25 mouse cellular contexts compared by ENCODE assay signal in genomic region chr1:160366615-160367014, GRCm38 (mm10).
DNase-seq lines count a peak whose midpoint lies in the region; ATAC-seq and TF ChIP-seq lines count a peak whose summit lies in the region.
"Had no signal": no experiment of that assay in that cellular context is flagged by ENCODE, and none has a peak within 500 bp of the region (broad histone marks: within the 10 kb centered on the region; RNA-seq: fewer than 3 reads in every experiment).

No protein-coding gene starts in this region.

- ATAC-seq in embryonic facial prominence, embryonic 14.5 days (ENCODE audit: low read depth), result no peak
- ATAC-seq in frontal cortex, adult (ENCODE audit: low TSS enrichment), result peak; percentile 76
- ATAC-seq in heart, embryonic 16.5 days (replicated peaks; ENCODE audit: extremely low read depth, insufficient read depth, low FRiP score), result peak; percentile 49; the same call in 1 of the 2 replicates
- ATAC-seq in forebrain, postnatal 0 days, result peak; percentile 85
- ATAC-seq: CD4-positive, CD25-positive, alpha-beta regulatory T cell, adult 4 months; hindbrain, postnatal 0 days had no signal

- no peak overlapping the region for H3K9ac ChIP-seq in embryonic facial prominence, embryonic 14.5 days (ENCODE audit: low read depth, low read length)
- no peak overlapping the region for H3K9ac ChIP-seq in heart, embryonic 16.5 days (ENCODE audit: low read length)
- H3K9ac ChIP-seq in forebrain, postnatal 0 days, result no peak overlapping the region
- H3K9ac ChIP-seq: embryonic facial prominence, embryonic 12.5 days; heart, embryonic 12.5 days; hindbrain, embryonic 13.5 days had no signal

- no peak overlapping the region for H3K4me2 ChIP-seq in embryonic facial prominence, embryonic 14.5 days (ENCODE audit: low read depth, low read length)
- H3K4me2 ChIP-seq in heart, embryonic 16.5 days (ENCODE audit: low read depth, low read length), result no peak overlapping the region
- H3K4me2 ChIP-seq in forebrain, postnatal 0 days (ENCODE audit: low read depth), result no peak overlapping the region
- H3K4me2 ChIP-seq: embryonic facial prominence, embryonic 12.5 days; heart, embryonic 12.5 days; hindbrain, embryonic 13.5 days had no signal

- no peak for TF ChIP-seq CTCF in forebrain, postnatal 0 days (IDR thresholded peaks at IDR 0.05; ENCODE audit: low read depth)

- H3K36me3 ChIP-seq in embryonic facial prominence, embryonic 14.5 days (ENCODE audit: control insufficient read depth, insufficient read depth, low read length), result no peaks in the 10 kb centered on the region
- no peaks in the 10 kb centered on the region for H3K36me3 ChIP-seq in embryonic facial prominence, embryonic 10.5 days (replicated peaks)
- H3K36me3 ChIP-seq in heart, embryonic 16.5 days (ENCODE audit: control insufficient read depth, insufficient read depth), result no peaks in the 10 kb centered on the region
- no peaks in the 10 kb centered on the region for H3K36me3 ChIP-seq in forebrain, postnatal 0 days (ENCODE audit: insufficient read depth)
- H3K36me3 ChIP-seq: embryonic facial prominence, embryonic 12.5 days; heart, embryonic 12.5 days; hindbrain, embryonic 13.5 days had no signal

- no peak overlapping the region for H3K4me3 ChIP-seq in embryonic facial prominence, embryonic 14.5 days (ENCODE audit: low read depth, low read length)
- H3K4me3 ChIP-seq in embryonic facial prominence, embryonic 10.5 days, result no peak overlapping the region
- H3K4me3 ChIP-seq in heart, embryonic 16.5 days (ENCODE audit: low read length), result no peak overlapping the region
- no peak overlapping the region for H3K4me3 ChIP-seq in forebrain, postnatal 0 days (ENCODE audit: low read depth, low read length)
- H3K4me3 ChIP-seq: embryonic facial prominence, embryonic 12.5 days; gastrocnemius, adult 2 months; heart, embryonic 12.5 days; hindbrain, embryonic 13.5 days had no signal

- H3K4me1 ChIP-seq in embryonic facial prominence, embryonic 14.5 days (ENCODE audit: control insufficient read depth, insufficient read depth, low read length), result 0 out of 2 replicates have a peak, but pooled peaks cover 4% of the 10 kb centered on the region
- H3K4me1 ChIP-seq in embryonic facial prominence, embryonic 10.5 days, result no peaks in the 10 kb centered on the region
- H3K4me1 ChIP-seq in heart, embryonic 16.5 days (ENCODE audit: control insufficient read depth, insufficient read depth, low read length), result peaks cover 20% of the 10 kb centered on the region
- no peaks in the 10 kb centered on the region for H3K4me1 ChIP-seq in forebrain, postnatal 0 days (ENCODE audit: insufficient read depth)
- H3K4me1 ChIP-seq: embryonic facial prominence, embryonic 12.5 days; hindbrain, embryonic 13.5 days had no signal

- no peak overlapping the region for H3K27ac ChIP-seq in embryonic facial prominence, embryonic 14.5 days (replicated peaks; ENCODE audit: low read depth, low read length)
- no peak overlapping the region for H3K27ac ChIP-seq in embryonic facial prominence, embryonic 10.5 days (replicated peaks)
- peak overlapping the region; percentile 69 for H3K27ac ChIP-seq in heart, embryonic 16.5 days (ENCODE audit: low read length)
- H3K27ac ChIP-seq in forebrain, postnatal 0 days (ENCODE audit: low read depth, low read length), result no peak overlapping the region
- H3K27ac ChIP-seq: embryonic facial prominence, embryonic 12.5 days; gastrocnemius, adult 2 months; hindbrain, embryonic 13.5 days; hindbrain, postnatal 0 days had no signal

- H3K9me3 ChIP-seq in embryonic facial prominence, embryonic 14.5 days (ENCODE audit: control insufficient read depth, low read length), result no peaks in the 10 kb centered on the region
- H3K9me3 ChIP-seq in embryonic facial prominence, embryonic 10.5 days, result no peaks in the 10 kb centered on the region
- no peaks in the 10 kb centered on the region for H3K9me3 ChIP-seq in heart, embryonic 16.5 days (replicated peaks; ENCODE audit: control insufficient read depth, low read length)
- no peaks in the 10 kb centered on the region for H3K9me3 ChIP-seq in forebrain, postnatal 0 days (ENCODE audit: low read length)
- H3K9me3 ChIP-seq: embryonic facial prominence, embryonic 12.5 days; G1E; heart, embryonic 12.5 days; hindbrain, embryonic 13.5 days had no signal

- DNase-seq in embryonic facial prominence, embryonic 14.5 days (ENCODE audit: low spot score), result peak; percentile 17
- DNase-seq in embryonic facial prominence, embryonic 10.5 days (ENCODE audit: low spot score), result no peak
- DNase-seq in frontal cortex, postnatal 14 days (ENCODE audit: low spot score in 2 of 2), result no peak
- DNase-seq in heart, adult 11 months, result no peak
- peak; percentile 33 for DNase-seq in forebrain, postnatal 0 days
- DNase-seq: adrenal gland, adult 8-10 months; adrenal gland, postnatal 36 days; B cell, adult 2 months; cerebellum, adult 11 months; cerebellum, adult 8-10 months; cerebellum, postnatal 14 days; embryo, embryonic 11 days; gastrocnemius, adult 2 months; gastrocnemius, postnatal 25 days; heart, adult 18-20 months; kidney, adult 11 months; kidney, adult 9 months had no signal

- no peaks in the 10 kb centered on the region for H3K27me3 ChIP-seq in embryonic facial prominence, embryonic 14.5 days (replicated peaks; ENCODE audit: control insufficient read depth, insufficient read depth, low read length)
- H3K27me3 ChIP-seq in embryonic facial prominence, embryonic 10.5 days (replicated peaks; ENCODE audit: low read depth, poor library complexity, severe bottlenecking), result no peaks in the 10 kb centered on the region
- no peaks in the 10 kb centered on the region for H3K27me3 ChIP-seq in heart, embryonic 16.5 days (ENCODE audit: control insufficient read depth, insufficient read depth, low read length)
- H3K27me3 ChIP-seq in forebrain, postnatal 0 days (ENCODE audit: insufficient read depth, low read length), result no peaks in the 10 kb centered on the region
- H3K27me3 ChIP-seq: embryonic facial prominence, embryonic 12.5 days; heart, embryonic 12.5 days; hindbrain, embryonic 13.5 days had no signal

- WGBS in embryonic facial prominence, embryonic 14.5 days, result 67% methylated on average over 3 of the region's 3 CpGs
- 80% methylated on average over 3 of the region's 3 CpGs for WGBS in embryonic facial prominence, embryonic 10.5 days
- 34% methylated on average over 3 of the region's 3 CpGs for WGBS in heart, embryonic 16.5 days
- 60% methylated on average over 3 of the region's 3 CpGs for WGBS in forebrain, postnatal 0 days

Comparison
In these comparisons a context has a peak if more than half of its experiments do, and no peak if none do; other contexts are left out.
1. DNase-seq: peak in embryonic facial prominence, embryonic 14.5 days (single experiment) and forebrain, postnatal 0 days (single experiment); none in embryonic facial prominence, embryonic 10.5 days (single experiment), frontal cortex, postnatal 14 days (0 of 2) and heart, adult 11 months (single experiment).